Mouse (Mus musculus) midbrain, embryonic 13.5 days (tissue): ENCODE results near the gene Zfp872. TPM values are rescaled to one million over a fixed set of nuclear protein-coding genes. Genes with fewer than 3 reads are reported as not detected.

Experiments used
- ATAC-seq: fragments of 200-750 bp; cut with Nextera tagmentation; 2 replicates; pipeline ENCODE4 v1.8.0; 2017; ENCODE audit warnings: mild to moderate bottlenecking, moderate TSS enrichment, moderate library complexity
- H3K27ac ChIP-seq: fragments of 300-500 bp; sonication (generic); 2 replicates; pipeline ENCODE4 v1.5.1; 2015; ENCODE audit warnings: inconsistent platforms, mild to moderate bottlenecking, moderate library complexity
- H3K27me3 ChIP-seq: fragments of 300-500 bp; sonication (generic); 2 replicates; pipeline ENCODE4 v1.6.1; 2015; ENCODE audit warnings: mild to moderate bottlenecking, inconsistent platforms
- H3K36me3 ChIP-seq: fragments of 300-500 bp; sonication (generic); 2 replicates; pipeline ENCODE4 v1.6.1; 2015; ENCODE audit warnings: mild to moderate bottlenecking, inconsistent platforms
- H3K4me1 ChIP-seq: fragments of 300-500 bp; sonication (generic); replicated peaks from 2 replicates; pipeline ENCODE4 v1.6.1; 2015; ENCODE audit warnings: inconsistent platforms
- H3K4me2 ChIP-seq: fragments of 300-500 bp; sonication (generic); replicated peaks from 2 replicates; pipeline ENCODE4 v1.6.1; 2015; ENCODE audit warnings: moderate library complexity, mild to moderate bottlenecking, inconsistent platforms
- H3K4me3 ChIP-seq: fragments of 300-500 bp; sonication (generic); replicated peaks from 2 replicates; pipeline ENCODE4 v1.5.1; 2015; ENCODE audit warnings: mild to moderate bottlenecking, inconsistent platforms
- H3K9ac ChIP-seq: fragments of 300-500 bp; sonication (generic); replicated peaks from 2 replicates; pipeline ENCODE4 v1.6.1; 2015; ENCODE audit warnings: mild to moderate bottlenecking, inconsistent platforms
- H3K9me3 ChIP-seq: fragments of 300-500 bp; sonication (generic); 2 replicates; pipeline ENCODE4 v1.6.1; 2016; ENCODE audit warnings: mild to moderate bottlenecking, inconsistent platforms
- WGBS: fragments of 180-500 bp; shearing (Covaris S2); methylation state at CpG from one replicate; pipeline ENCODE4 v1.1.7; 2015; 5-methylcytosine and 5-hydroxymethylcytosine counted together
- polyA plus RNA-seq: library from polyadenylated mRNA; unstranded; fragments of >200 nt; fragmentation: Nextera tagmentation; extraction: Ambion mirVana; gene quantifications from 2 replicates; pipeline ENCODE4 v1.2.1, GENCODE M21; 2015

The Zfp872 gene
- polyA plus RNA-seq, 1 experiment from 2014 or later: 0.24 TPM

DNA sequence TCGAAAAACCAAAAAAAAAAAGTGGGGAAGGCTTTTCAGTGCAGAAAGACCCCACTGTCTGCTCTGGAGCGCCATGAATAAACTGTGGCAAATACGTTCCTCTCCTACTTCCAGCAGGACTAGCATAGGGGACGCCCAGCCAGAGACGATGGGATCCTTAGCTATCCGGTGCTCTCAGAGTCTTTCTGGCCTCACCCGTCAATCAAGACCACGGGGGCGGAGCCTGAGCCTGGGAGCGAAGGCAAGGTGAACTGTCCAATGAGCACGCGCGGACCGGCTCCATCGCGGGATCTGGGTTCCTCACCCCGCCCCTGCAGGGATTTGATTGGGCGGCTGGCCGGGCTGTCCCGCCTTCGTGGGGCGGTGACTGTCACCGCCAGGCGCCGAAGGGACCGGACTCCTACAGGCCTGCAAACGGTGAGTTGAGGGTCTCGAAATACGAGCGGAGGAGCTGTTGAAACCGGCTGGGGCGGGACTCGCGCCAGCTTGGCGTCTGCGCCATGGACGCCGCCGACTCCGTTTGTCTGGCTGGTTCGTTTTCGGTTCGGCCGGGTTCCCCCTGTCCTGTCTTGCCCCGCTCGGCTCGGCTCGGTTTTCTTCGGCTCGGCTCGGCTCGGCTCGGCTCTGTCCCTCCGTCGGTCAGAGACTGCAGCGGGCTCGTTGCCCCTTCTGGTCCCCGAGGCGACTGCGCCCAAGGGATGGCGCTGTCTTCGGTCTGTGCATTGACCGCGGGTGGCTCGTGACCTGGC, 31.2 kb upstream of the Zfp872 start, which contains the start of gene Pigyl:
TSS of gene Pigyl (plus strand) at position 350 of the 749 bp plus-strand sequence.
- Histone ChIP-seq H3K27ac (peak within 1 kb of the TSS; percentile 90), H3K36me3 (no peaks in the 10 kb centered on the region), H3K4me2 (peak within 1 kb of the TSS; percentile 66), H3K9me3 (no peaks in the 10 kb centered on the region), H3K27me3 (no peaks in the 10 kb centered on the region; the same call in 1 of the 2 replicates), H3K9ac (peak within 1 kb of the TSS; percentile 89), H3K4me3 (peak within 1 kb of the TSS; percentile 57), H3K4me1 (peaks cover 19% of the 10 kb centered on the region)
- peak; percentile 97 for ATAC-seq
- under 1% methylated on average over 65 of the region's 65 CpGs for WGBS

DNA sequence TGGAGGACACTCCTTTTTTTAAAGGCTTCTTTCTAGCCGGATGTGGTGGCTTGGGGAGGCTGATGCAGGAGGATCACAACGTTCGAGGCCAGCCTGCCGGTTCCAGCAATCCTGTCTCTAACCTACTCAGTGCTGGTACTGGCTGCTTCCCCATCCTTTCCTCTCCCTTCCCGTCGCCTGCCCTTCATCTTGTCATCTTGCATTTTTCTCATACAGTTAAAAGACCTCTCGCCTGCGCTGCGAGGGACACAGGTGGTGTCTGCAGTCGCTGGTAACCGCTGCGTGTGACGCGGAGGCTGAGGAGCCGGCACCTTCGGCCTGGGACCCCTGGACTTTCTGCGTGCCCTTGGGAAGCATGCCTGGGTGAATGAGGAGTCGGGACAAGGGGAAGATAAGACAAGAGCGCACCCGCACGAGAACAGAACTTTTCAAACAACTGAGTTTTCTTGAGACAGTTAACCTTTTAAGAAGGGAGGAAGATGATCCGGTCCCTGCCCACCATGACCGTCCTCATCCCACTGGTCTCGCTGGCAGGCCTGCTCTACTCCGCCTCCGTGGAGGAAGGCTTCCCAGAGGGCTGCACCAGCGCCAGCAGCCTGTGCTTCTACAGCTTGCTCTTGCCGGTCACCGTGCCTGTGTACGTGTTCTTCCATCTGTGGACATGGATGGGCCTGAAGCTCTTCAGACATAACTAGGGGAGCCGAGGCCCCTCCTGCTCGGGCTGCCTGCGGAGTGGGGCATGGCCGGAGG, 30.2 kb upstream of the Zfp872 start:
- H3K4me2 ChIP-seq: peak overlapping the region; percentile 66
- H3K36me3 ChIP-seq: no peaks in the 10 kb centered on the region
- peaks cover 19% of the 10 kb centered on the region for H3K4me1 ChIP-seq
- H3K27me3 ChIP-seq: no peaks in the 10 kb centered on the region; the same call in 1 of the 2 replicates
- 63% methylated on average over 34 of the region's 34 CpGs for WGBS
- H3K4me3 ChIP-seq: peak overlapping the region; percentile 57
- 0 out of 2 replicates have a peak overlapping the region, but pooled peaks have one; percentile 90 for H3K27ac ChIP-seq
- no peak for ATAC-seq
- H3K9ac ChIP-seq: peak overlapping the region; percentile 89
- H3K9me3 ChIP-seq: no peaks in the 10 kb centered on the region

DNA sequence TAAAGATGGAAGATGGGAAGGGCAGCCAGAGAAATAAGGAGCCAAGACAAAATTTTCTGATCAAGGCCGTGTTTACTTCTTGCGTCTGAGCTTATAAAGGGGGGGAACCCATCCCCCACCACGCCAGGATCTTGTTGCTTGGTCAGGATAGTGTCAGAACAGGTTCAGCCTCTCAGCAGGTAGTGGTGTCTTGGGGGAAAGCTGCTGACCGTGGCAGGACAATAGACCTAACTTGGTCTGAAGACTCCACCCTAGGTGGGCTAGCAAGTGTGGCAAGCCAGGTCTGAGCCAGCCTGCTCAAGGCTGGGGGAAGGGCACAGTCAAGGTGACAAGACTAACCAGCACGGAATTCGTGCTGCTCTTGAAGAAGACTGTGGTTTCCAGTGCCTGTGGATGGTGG, 26.6 kb upstream of the Zfp872 start:
- WGBS: 37% methylated on average over 6 of the region's 6 CpGs
- no peak for ATAC-seq

DNA sequence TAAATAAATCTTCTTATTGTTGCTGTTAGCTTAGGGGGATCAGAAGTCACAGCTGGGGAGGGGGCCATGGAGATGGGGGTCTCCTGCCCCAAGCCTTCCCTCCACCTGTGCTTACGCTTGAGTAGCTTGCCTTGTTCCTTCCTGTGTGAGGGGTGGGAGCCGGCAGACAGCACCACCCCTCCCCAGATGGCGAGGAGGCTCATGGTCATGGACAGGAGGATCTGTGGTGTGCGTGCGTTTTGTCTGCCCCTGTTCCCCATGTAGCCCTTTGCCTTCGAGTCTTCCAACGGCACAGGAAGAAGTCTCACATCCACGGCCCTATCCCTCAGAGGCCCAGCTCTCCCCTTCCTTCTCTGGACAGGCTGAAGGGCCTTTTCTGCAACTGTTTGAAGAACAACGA, 25.6 kb upstream of the Zfp872 start:
- 84% methylated on average over 9 of the region's 9 CpGs for WGBS
- Histone ChIP-seq H3K27ac (no peak overlapping the region), H3K4me2 (no peak overlapping the region), H3K9ac (no peak overlapping the region), H3K27me3 (peaks cover 2% of the 10 kb centered on the region; the same call in 1 of the 2 replicates), H3K36me3 (no peaks in the 10 kb centered on the region), H3K4me3 (no peak overlapping the region), H3K4me1 (peaks cover 18% of the 10 kb centered on the region), H3K9me3 (peaks cover 2% of the 10 kb centered on the region; the same call in 1 of the 2 replicates)
- no peak for ATAC-seq

More for the DNA sequence above, 26.6 kb upstream of the Zfp872 start:
- Histone ChIP-seq H3K27ac (no peak overlapping the region), H3K4me2 (no peak overlapping the region), H3K27me3 (peaks cover 2% of the 10 kb centered on the region; the same call in 1 of the 2 replicates), H3K9ac (no peak overlapping the region), H3K9me3 (no peaks in the 10 kb centered on the region), H3K4me1 (peaks cover 20% of the 10 kb centered on the region), H3K36me3 (no peaks in the 10 kb centered on the region), H3K4me3 (no peak overlapping the region)

DNA sequence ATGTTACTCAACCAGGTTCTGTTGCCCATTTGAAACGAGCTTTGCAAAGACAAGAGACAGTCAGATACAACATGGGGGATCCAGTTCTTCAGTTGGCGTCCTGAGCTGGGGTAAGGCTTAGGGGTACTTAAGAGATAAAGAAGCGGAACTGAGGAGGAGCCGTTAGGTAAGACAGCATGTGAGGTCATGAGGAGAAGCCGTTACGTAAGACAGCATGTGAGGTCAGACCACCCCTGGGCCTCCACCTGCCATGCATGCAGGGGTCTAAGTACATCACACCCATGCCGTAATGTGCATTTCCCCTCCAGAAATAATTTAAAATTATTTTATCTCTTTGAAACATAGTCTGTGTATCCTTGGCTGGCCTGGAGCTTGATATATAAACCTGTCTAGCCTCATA, 25.0 kb upstream of the Zfp872 start:
- 85% methylated on average over 7 of the region's 7 CpGs for WGBS
- Histone ChIP-seq H3K36me3 (no peaks in the 10 kb centered on the region), H3K27ac (no peak overlapping the region), H3K4me2 (no peak overlapping the region), H3K4me3 (no peak overlapping the region), H3K9me3 (peaks cover 7% of the 10 kb centered on the region; the same call in 1 of the 2 replicates), H3K27me3 (peaks cover 2% of the 10 kb centered on the region; the same call in 1 of the 2 replicates), H3K4me1 (peaks cover 12% of the 10 kb centered on the region), H3K9ac (no peak overlapping the region)
- no peak for ATAC-seq

DNA sequence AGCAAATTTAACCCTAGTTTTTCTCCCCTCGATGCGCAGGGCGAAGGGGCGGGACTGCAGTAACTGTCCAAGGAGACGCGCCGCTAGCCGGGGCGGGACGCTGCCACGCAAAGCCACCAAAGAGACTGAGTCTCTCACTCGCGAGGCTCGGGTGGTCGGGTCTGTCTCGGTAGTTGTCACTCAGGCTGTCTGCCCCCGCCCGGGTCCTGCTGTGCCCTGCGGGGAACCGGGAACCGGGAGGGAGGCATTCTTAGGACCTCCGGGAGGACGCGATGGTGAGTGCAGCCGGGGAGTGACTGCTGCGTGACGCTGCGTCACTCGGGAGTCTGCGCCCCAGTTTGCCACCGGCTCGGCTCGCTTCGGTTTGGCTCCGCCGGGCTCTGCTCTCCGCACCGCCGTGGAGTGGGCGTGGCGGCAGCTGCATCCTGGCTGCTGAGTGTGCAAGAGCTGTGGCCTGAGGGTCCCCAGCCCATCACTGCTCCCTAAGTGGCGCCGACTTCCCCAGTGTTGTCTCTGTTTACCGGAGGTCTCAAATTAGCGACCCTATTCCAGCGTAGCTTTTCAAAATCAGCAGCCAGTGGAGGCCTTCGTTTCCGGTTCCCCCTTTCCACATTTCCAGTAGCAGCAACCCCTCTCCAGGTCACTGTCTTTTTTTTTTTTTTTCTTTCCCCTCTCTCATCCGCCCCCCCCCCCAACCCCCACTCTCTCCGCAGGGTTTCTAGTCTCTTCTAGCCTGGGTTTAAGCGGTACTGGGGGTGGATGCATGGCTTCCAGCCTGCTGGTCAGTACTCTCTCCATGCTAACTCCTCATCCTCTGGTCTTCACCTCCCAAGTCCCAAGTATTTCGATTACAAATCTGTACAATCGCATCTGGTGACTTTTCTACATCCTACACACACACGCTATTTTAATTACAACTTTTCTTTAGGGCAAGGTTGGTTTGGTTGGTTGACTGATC, 22.9 kb upstream of the Zfp872 start:
- H3K9ac ChIP-seq: peak overlapping the region; percentile 81
- H3K27me3 ChIP-seq: 0 out of 2 replicates have a peak, but pooled peaks cover 2% of the 10 kb centered on the region
- H3K27ac ChIP-seq: peak overlapping the region; percentile 79
- peaks cover 7% of the 10 kb centered on the region; the same call in 1 of the 2 replicates for H3K9me3 ChIP-seq
- H3K4me1 ChIP-seq: peaks cover 8% of the 10 kb centered on the region; the same call in 1 of the 2 replicates
- ATAC-seq: peak; percentile 93
- peak overlapping the region; percentile 66 for H3K4me3 ChIP-seq
- H3K4me2 ChIP-seq: peak overlapping the region; percentile 85
- 2% methylated on average over 54 of the region's 54 CpGs for WGBS
- H3K36me3 ChIP-seq: no peaks in the 10 kb centered on the region

DNA sequence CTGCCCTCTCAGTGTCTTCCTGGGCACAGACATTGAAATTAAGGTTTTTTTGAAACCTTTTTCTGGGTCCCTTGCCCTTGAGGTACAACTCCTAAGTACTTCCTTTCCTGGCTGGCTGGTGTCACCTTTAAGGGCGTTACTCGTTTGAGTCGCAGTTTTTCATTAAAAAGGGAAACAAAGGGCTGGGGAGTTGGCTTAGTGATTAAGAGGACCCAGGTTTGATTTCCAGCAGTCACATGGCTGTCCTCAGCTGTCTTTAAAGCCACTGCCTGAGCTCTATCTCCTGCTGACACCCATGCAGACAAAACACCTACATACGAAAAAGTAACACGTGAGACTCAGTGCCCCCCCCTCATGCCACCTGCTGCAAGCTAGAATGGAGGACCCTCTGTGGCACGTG, 21.9 kb upstream of the Zfp872 start:
- H3K27ac ChIP-seq: no peak overlapping the region
- no peak overlapping the region for H3K4me3 ChIP-seq
- H3K36me3 ChIP-seq: no peaks in the 10 kb centered on the region
- no peak overlapping the region for H3K9ac ChIP-seq
- no peak overlapping the region for H3K4me2 ChIP-seq
- peaks cover 8% of the 10 kb centered on the region; the same call in 1 of the 2 replicates for H3K4me1 ChIP-seq
- H3K27me3 ChIP-seq: 0 out of 2 replicates have a peak, but pooled peaks cover 2% of the 10 kb centered on the region
- ATAC-seq: no peak
- H3K9me3 ChIP-seq: peaks cover 7% of the 10 kb centered on the region; the same call in 1 of the 2 replicates
- WGBS: 53% methylated on average over 6 of the region's 6 CpGs

DNA sequence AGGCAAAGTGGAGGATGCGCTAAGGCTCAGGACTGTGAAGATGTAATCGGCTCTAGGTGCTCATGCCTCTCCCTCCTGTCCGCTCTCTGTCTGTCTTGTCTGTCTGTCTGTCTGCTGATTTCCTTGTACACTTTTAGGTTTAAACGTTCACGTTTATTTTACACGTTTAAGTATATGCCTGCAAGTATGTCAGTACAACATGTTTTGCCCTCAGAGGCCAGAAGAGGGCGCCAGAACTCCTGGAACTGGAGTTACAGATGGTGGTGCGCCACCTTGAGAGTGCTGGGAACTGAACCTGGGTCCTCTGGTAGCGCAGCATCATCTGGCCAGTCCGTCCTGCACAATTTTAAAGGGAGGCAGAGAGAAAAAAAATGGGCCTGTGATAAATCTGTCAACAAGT, 21.2 kb upstream of the Zfp872 start:
- ATAC-seq: no peak
- Histone ChIP-seq H3K4me1 (peaks cover 8% of the 10 kb centered on the region; the same call in 1 of the 2 replicates), H3K36me3 (no peaks in the 10 kb centered on the region), H3K4me3 (no peak overlapping the region), H3K27ac (no peak overlapping the region), H3K9me3 (peaks cover 7% of the 10 kb centered on the region; the same call in 1 of the 2 replicates), H3K4me2 (no peak overlapping the region), H3K27me3 (0 out of 2 replicates have a peak, but pooled peaks cover 2% of the 10 kb centered on the region), H3K9ac (no peak overlapping the region)
- 89% methylated on average over 10 of the region's 10 CpGs for WGBS

DNA sequence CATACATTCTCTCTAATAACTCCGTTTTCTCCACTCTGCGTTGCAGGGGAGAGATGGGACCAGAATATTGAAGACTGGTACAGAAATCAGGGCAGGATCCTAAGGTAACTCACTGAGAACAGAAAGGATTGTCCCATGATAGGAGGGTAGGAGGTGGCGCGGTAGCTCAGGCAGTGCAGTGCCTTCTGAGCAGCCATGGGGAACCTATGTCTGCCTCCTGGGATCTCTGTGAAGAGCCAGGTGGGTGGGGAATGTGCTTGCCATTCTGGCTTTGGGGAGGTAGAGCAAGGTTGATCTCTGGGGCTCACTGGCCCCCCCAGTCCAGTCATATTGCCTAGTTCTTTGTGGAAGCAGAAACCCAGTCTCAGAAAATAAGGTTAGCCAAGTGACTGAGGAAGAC, 20.1 kb upstream of the Zfp872 start:
- Histone ChIP-seq H3K27me3 (0 out of 2 replicates have a peak, but pooled peaks cover 2% of the 10 kb centered on the region), H3K36me3 (no peaks in the 10 kb centered on the region), H3K9ac (no peak overlapping the region), H3K4me3 (no peak overlapping the region), H3K9me3 (peaks cover 7% of the 10 kb centered on the region; the same call in 1 of the 2 replicates), H3K4me1 (peaks cover 8% of the 10 kb centered on the region; the same call in 1 of the 2 replicates), H3K27ac (no peak overlapping the region), H3K4me2 (no peak overlapping the region)
- 96% methylated on average over 4 of the region's 4 CpGs for WGBS
- ATAC-seq: no peak

DNA sequence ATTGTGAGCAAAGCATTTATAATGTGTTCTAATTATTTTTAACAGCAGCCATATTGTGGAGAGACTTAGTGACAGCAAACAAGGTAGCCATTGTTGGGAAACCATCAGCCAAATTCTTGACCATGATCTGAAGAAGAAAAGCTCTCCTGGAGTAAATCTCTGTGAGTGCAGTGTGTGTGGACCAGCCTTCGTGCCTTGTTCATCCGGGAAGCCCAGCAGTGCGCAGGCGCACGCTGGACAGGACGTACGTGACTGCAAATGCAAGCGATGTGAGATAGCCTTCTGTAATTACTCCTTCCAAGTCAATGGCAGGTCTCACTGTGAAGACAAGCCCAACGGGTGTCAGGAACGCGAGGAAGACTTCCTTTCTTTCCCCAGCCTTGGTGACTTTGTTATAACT, 18.6 kb upstream of the Zfp872 start:
- Histone ChIP-seq H3K9me3 (peaks cover 7% of the 10 kb centered on the region; the same call in 1 of the 2 replicates), H3K4me1 (peaks cover 7% of the 10 kb centered on the region; the same call in 1 of the 2 replicates), H3K4me2 (no peak overlapping the region), H3K4me3 (no peak overlapping the region), H3K9ac (no peak overlapping the region), H3K27ac (no peak overlapping the region), H3K27me3 (no peaks in the 10 kb centered on the region), H3K36me3 (no peaks in the 10 kb centered on the region)
- ATAC-seq: no peak
- 97% methylated on average over 11 of the region's 11 CpGs for WGBS

DNA sequence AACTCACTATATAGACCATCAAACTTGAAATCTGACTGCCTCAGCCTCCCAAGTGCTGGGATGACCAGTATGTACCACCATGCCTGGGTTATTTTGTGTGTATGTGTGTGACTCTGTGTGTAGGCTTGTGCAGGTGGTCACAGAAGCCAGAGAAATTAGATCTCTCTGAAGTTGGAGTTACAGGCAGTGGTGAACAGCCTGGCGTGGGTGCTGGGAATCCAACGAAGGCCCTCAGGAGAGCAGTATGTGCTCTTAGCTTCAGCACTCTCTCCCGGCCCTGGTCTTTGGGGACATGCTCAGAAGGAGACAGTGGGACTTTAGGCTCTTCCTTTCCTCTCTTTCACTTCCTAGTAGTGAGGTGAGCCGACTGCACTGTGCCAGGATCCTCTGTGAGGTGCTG, 15.6 kb upstream of the Zfp872 start:
- no peak overlapping the region for H3K4me3 ChIP-seq
- no peaks in the 10 kb centered on the region for H3K36me3 ChIP-seq
- no peaks in the 10 kb centered on the region for H3K27me3 ChIP-seq
- WGBS: 86% methylated on average over 4 of the region's 4 CpGs
- H3K4me2 ChIP-seq: no peak overlapping the region
- H3K9ac ChIP-seq: no peak overlapping the region
- no peak overlapping the region for H3K27ac ChIP-seq
- H3K9me3 ChIP-seq: peaks cover 11% of the 10 kb centered on the region; the same call in 1 of the 2 replicates
- H3K4me1 ChIP-seq: no peaks in the 10 kb centered on the region
- ATAC-seq: no peak
